Mouse (Mus musculus) spleen, postnatal 10 days (tissue): Measurements from ENCODE around the gene Tmem184c.

Experiments
- DNase-seq, 2 experiments: peaks; one replicate each; pipeline ENCODE4 v3.0.0; 2021 to 2022; ENCODE audit warnings: low spot score in 2 of 2

Tmem184c gene

GRCm38 (mm10) chr8:77610374-77610969, at the start of gene Tmem184c:
Gene Tmem184c (minus strand): TSS chr8:77610698.
- peak; percentile 94 to 95 for DNase-seq

GRCm38 (mm10) chr8:77659534-77660080, 49.1 kb upstream of the Tmem184c start:
- DNase-seq = no peak

GRCm38 (mm10) chr8:77658356-77658755, 47.9 kb upstream of the Tmem184c start:
- DNase-seq = no peak

GRCm38 (mm10) chr8:77650646-77651190, 40.2 kb upstream of the Tmem184c start:
- DNase-seq = no peak

GRCm38 (mm10) chr8:77640093-77640839, 29.8 kb upstream of the Tmem184c start:
- no peak for DNase-seq

GRCm38 (mm10) chr8:77637593-77637992, 27.1 kb upstream of the Tmem184c start:
- no peak for DNase-seq

GRCm38 (mm10) chr8:77634035-77634434, 23.5 kb upstream of the Tmem184c start:
- no peak for DNase-seq

- DNase-seq = no peak
Measured at GRCm38 (mm10) chr8:77633211-77633610, 22.7 kb upstream of the Tmem184c start.

GRCm38 (mm10) chr8:77630691-77631090, 20.2 kb upstream of the Tmem184c start:
- DNase-seq = no peak

- DNase-seq = peak; percentile 38 to 80
Measured at GRCm38 (mm10) chr8:77629858-77630537, 19.5 kb upstream of the Tmem184c start.

GRCm38 (mm10) chr8:77623677-77624209, 13.2 kb upstream of the Tmem184c start:
- no peak for DNase-seq

- DNase-seq = peak in 1 of 2 experiments; percentile 22
Measured at GRCm38 (mm10) chr8:77617916-77618315, 7.4 kb upstream of the Tmem184c start.

- no peak for DNase-seq
Measured at GRCm38 (mm10) chr8:77609621-77610020, 877 bp downstream of the Tmem184c start.

- DNase-seq = no peak
Measured at GRCm38 (mm10) chr8:77584174-77584573, 26.3 kb downstream of the Tmem184c start.

GRCm38 (mm10) chr8:77577674-77578073, 32.8 kb downstream of the Tmem184c start:
- no peak for DNase-seq

GRCm38 (mm10) chr8:77574229-77574628, 36.3 kb downstream of the Tmem184c start:
- DNase-seq = no peak

GRCm38 (mm10) chr8:77561441-77561840, 49.1 kb downstream of the Tmem184c start:
- DNase-seq = no peak

GRCm38 (mm10) chr8:77552491-77552890, 58.0 kb downstream of the Tmem184c start:
- DNase-seq = no peak

GRCm38 (mm10) chr8:77549881-77550580, 60.5 kb downstream of the Tmem184c start:
- DNase-seq = peak in 1 of 2 experiments; percentile 41

- DNase-seq = peak; percentile 92 to 95
Measured at GRCm38 (mm10) chr8:77549121-77549706, 61.3 kb downstream of the Tmem184c start, which contains the start of gene Prmt9. Gene Prmt9 (plus strand): TSS chr8:77549397.
